Mouse (Mus musculus): Measurements from ENCODE around the gene Phtf2.

DNA sequence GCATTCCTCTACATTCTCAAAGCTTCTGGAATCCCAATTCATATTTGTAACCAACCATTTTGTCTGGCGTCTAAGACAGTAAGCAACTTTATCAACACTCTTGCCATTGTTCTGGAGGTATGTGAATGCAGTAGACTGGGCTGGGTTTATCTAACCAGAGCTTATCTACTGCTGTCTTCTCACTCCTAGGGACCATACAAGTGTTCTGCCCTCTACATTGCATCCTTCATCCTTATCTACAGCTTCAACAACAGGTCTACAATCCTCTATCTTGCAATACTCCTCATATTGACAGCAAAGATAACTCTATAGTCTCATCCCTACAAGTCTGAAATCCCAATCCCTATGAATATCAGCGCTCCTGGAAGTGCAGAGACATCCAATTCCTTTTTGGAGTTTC is 66.8 kb downstream of the Phtf2 start:
- TF ChIP-seq ZNF384 (IDR thresholded peaks at IDR 0.05; ENCODE audit: low read depth, low read length) (no peak), ZC3H11A (IDR thresholded peaks at IDR 0.05; ENCODE audit: borderline replicate concordance, low read depth, low read length) (no peak)
